Mouse (Mus musculus) embryonic facial prominence, embryonic 10.5 days (tissue): ENCODE results near the gene G3bp2. TPM values are rescaled to one million over a fixed set of nuclear protein-coding genes. Genes with fewer than 3 reads are reported as not detected.

Experiments
- DNase-seq: peaks from one replicate; pipeline ENCODE4 v3.0.0-alpha.2; 2017; ENCODE audit warnings: low spot score
- H3K27ac ChIP-seq: fragments of 300-500 bp; sonication (generic); replicated peaks from 2 replicates; pipeline ENCODE4 v1.5.1; 2016; ENCODE audit warnings: mild to moderate bottlenecking
- H3K27me3 ChIP-seq: fragments of 300-500 bp; sonication (generic); replicated peaks from 2 replicates; pipeline ENCODE4 v1.6.1; 2016; ENCODE audit warnings: low read depth, mild to moderate bottlenecking; ENCODE audit not compliant: poor library complexity, severe bottlenecking
- H3K36me3 ChIP-seq: fragments of 300-500 bp; sonication (generic); replicated peaks from 2 replicates; pipeline ENCODE4 v1.6.1; 2016; ENCODE audit warnings: mild to moderate bottlenecking, moderate library complexity
- H3K4me1 ChIP-seq: fragments of 300-500 bp; sonication (generic); 2 replicates; pipeline ENCODE4 v1.6.1; 2016
- H3K4me3 ChIP-seq: fragments of 300-500 bp; sonication (generic); 2 replicates; pipeline ENCODE4 v1.5.1; 2016; ENCODE audit warnings: mild to moderate bottlenecking, moderate library complexity
- H3K9me3 ChIP-seq: fragments of 300-500 bp; sonication (generic); 2 replicates; pipeline ENCODE4 v1.6.1; 2016; ENCODE audit warnings: mild to moderate bottlenecking
- WGBS: fragments of 180-500 bp; shearing (Covaris S2); methylation state at CpG from one replicate; pipeline ENCODE4 v1.1.7; 2016; 5-methylcytosine and 5-hydroxymethylcytosine counted together
- polyA plus RNA-seq: library from polyadenylated mRNA; unstranded; fragments of >200 nt; fragmentation: Nextera tagmentation; extraction: Ambion mirVana; gene quantifications from 2 replicates; pipeline ENCODE4 v1.2.1, GENCODE M21; 2016

Gene G3bp2
- polyA plus RNA-seq, 1 experiment from 2014 or later: 282 TPM

DNA sequence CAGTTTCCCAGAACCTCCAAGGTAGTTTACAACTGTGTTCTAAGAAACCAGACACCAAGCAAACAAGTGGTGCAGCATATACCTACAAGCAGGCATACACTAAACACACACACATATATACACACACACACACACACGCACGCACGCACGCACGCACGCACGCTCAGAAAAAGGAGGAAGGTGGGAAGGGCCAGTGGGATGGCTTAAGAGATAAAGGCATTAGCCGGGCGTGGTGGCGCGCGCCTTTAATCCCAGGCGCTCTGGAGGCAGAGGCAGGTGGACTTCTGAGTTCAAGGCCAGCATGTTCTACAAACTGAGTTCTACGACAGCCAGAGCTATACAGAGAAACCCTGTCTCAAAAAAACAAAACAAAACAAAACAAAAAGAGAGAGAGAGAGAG, 9.5 kb downstream of the G3bp2 start:
- H3K4me3 ChIP-seq: no peak overlapping the region
- 90% methylated on average over 14 of the region's 14 CpGs for WGBS
- peaks cover 3% of the 10 kb centered on the region; the same call in 1 of the 2 replicates for H3K4me1 ChIP-seq
- peaks cover 56% of the 10 kb centered on the region for H3K36me3 ChIP-seq
- H3K27ac ChIP-seq: no peak overlapping the region
- H3K9me3 ChIP-seq: no peaks in the 10 kb centered on the region
- H3K27me3 ChIP-seq: no peaks in the 10 kb centered on the region
- no peak for DNase-seq

DNA sequence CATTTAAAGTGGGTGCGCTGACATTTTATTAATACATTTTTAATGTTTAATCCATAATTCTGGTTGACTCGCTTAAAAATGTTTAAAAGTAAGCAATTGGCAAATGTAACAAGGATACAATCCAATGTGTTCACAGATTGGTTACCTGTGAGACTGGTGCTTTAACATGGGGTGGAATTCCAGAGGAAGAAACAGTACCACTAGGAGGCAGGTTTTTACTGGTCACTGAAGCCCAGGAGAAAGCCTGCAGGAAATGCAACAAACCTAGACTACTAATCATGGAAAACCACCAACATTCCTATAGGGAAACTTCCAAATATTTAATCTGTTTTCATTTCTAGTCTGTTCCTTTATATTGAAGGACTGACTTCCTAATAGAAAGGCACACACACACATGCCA, 20.3 kb downstream of the G3bp2 start:
- H3K36me3 ChIP-seq: peaks cover 97% of the 10 kb centered on the region
- 96% methylated on average over 2 of the region's 2 CpGs for WGBS

DNA sequence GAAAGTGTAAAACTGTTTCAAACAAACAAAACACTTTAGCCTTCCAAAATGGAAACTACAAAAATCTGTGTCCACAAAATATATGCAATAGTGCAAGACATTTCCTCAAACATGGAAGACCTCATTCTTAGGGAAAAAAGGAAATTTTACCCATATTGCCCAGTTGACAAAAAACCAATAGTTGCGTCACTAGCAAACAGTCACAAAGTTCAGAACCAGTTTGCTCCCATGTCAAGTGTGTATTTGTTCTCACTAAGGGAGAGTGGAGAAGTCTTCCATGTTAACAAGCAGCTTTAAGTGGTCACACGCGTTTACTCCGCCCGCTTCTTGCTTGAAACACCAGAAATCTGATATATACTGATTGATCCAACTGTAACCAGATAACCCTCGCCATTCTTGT, 30.7 kb downstream of the G3bp2 start:
- Histone ChIP-seq H3K4me3 (no peak overlapping the region), H3K4me1 (no peaks in the 10 kb centered on the region), H3K9me3 (no peaks in the 10 kb centered on the region), H3K36me3 (peaks cover 69% of the 10 kb centered on the region), H3K27ac (no peak overlapping the region), H3K27me3 (no peaks in the 10 kb centered on the region)
- 94% methylated on average over 6 of the region's 6 CpGs for WGBS
- no peak for DNase-seq

More for the DNA sequence above, 20.3 kb downstream of the G3bp2 start:
- no peak overlapping the region for H3K4me3 ChIP-seq
- no peaks in the 10 kb centered on the region for H3K27me3 ChIP-seq
- H3K27ac ChIP-seq: no peak overlapping the region
- no peak for DNase-seq
- no peaks in the 10 kb centered on the region for H3K9me3 ChIP-seq
- H3K4me1 ChIP-seq: no peaks in the 10 kb centered on the region

GRCm38 (mm10) chr5:92050419-92050818, 33.1 kb downstream of the G3bp2 start:
- Histone ChIP-seq H3K9me3 (no peaks in the 10 kb centered on the region), H3K4me3 (no peak overlapping the region), H3K36me3 (peaks cover 44% of the 10 kb centered on the region), H3K27ac (no peak overlapping the region), H3K27me3 (no peaks in the 10 kb centered on the region), H3K4me1 (no peaks in the 10 kb centered on the region)
- 86% methylated on average over 3 of the region's 3 CpGs for WGBS
- no peak for DNase-seq

DNA sequence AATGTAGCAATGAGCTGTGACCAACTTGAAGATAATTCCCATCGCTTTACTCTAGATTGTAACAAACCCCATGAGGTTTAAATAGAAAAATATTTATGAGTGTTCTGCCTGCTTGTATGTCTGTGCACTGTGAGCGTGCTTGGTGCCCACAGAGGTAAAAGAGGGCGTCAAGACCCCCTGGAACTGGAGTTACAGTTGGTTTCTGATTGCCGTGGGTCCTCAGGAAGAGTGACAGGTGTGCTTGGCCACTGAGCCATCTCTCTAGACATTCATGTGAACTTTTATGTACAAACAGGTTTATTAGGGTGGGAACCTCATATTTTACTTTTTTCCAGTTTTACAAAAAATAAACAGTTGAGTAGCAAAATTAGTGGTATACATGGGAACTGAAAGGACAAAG, 39.7 kb downstream of the G3bp2 start, which contains the start of gene Cdkl2:
Gene Cdkl2 (minus strand): TSS at position 101 of the 400 bp plus-strand sequence.
- no peak for DNase-seq
- 79% methylated on average over 4 of the region's 4 CpGs for WGBS
- Histone ChIP-seq H3K27me3 (peaks cover 41% of the 10 kb centered on the region), H3K9me3 (no peaks in the 10 kb centered on the region), H3K4me3 (peak within 1 kb of the TSS; percentile 83), H3K27ac (peak within 1 kb of the TSS; percentile 65), H3K36me3 (no peaks in the 10 kb centered on the region), H3K4me1 (peaks cover 12% of the 10 kb centered on the region)

DNA sequence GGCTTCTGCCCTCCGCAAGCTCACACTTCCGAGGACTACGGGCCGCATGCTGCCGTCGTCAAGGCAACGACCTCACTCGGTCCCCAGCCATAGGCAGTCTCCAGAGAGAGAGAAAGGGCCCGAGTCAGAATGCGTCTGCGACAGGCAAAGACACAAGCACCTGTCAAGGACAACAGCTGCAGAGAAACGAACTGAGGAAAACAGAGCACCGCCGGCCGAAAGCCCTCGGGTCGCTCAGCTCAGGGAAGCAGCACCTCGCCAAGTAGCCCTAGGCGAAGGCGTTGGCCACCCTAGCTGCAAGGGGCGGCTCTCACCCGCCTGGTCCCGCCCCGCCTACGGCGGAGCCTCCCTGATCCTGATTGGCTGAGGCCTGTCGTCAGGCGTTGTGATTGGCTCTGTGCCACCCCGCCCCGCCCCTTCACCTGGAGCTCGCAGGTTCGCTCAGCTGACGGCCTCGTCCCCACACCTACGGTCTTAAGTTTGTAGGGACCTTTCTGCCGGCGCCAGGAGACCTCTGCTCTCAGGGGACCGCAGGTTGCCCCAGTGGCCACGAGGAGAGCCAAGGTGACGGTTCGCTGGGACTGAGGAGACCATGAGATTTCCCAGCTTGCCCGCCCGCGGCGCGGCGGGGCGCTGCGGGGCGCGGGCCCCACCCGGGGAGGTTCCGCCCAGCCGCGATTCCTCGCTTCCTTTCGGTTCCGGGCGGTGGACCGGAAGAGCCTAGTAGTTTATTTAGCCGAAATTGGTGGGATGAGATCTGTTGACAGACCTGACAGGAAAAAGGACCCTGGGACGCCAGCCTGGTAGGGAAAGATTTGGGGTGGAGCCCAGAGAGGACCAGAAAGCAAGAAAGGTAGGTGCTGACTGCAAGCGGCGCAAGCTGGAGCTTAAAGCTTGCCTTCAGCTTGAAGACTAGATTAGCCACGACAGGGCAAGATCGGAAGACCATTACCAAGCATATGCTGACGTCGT, 40.9 kb downstream of the G3bp2 start:
- Histone ChIP-seq H3K9me3 (no peaks in the 10 kb centered on the region), H3K27me3 (peaks cover 41% of the 10 kb centered on the region), H3K4me1 (peaks cover 12% of the 10 kb centered on the region), H3K36me3 (no peaks in the 10 kb centered on the region), H3K27ac (peak overlapping the region; percentile 65), H3K4me3 (peak overlapping the region; percentile 83)
- DNase-seq: peak; percentile 91
- WGBS: under 1% methylated on average over 68 of the region's 68 CpGs

- H3K4me3 ChIP-seq: no peak overlapping the region
- no peak overlapping the region for H3K27ac ChIP-seq
- H3K9me3 ChIP-seq: no peaks in the 10 kb centered on the region
- H3K27me3 ChIP-seq: no peaks in the 10 kb centered on the region
- WGBS: 70% methylated on average over 2 of the region's 2 CpGs
- no peaks in the 10 kb centered on the region for H3K36me3 ChIP-seq
- H3K4me1 ChIP-seq: no peaks in the 10 kb centered on the region
- no peak for DNase-seq
Observed at GRCm38 (mm10) chr5:92019960-92020359, 63.6 kb downstream of the G3bp2 start.

GRCm38 (mm10) chr5:92011756-92012155, 71.8 kb downstream of the G3bp2 start:
- H3K4me1 ChIP-seq: no peaks in the 10 kb centered on the region
- H3K27ac ChIP-seq: no peak overlapping the region
- H3K27me3 ChIP-seq: no peaks in the 10 kb centered on the region
- H3K36me3 ChIP-seq: no peaks in the 10 kb centered on the region
- H3K9me3 ChIP-seq: no peaks in the 10 kb centered on the region
- H3K4me3 ChIP-seq: no peak overlapping the region
- DNase-seq: no peak
- 82% methylated on average over 7 of the region's 7 CpGs for WGBS

DNA sequence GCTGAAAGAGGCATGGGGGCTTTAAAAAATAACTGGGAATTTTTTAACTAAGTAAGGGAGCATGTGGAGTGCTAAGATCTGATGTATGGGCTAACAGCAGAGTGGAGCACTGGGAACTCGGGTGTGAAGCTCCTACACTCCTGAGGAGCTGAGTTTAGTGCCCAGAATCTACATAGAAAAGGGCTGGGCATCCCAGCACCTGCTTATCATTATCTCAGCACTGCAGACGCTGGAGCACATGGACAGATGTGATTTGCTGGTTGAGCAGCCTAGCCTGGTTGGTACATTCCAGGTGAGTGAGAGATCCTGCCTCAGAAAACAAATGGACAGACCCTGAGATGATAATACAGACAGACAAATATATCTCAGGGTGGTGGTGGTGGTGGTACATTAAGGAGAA, 73.7 kb downstream of the G3bp2 start:
- Histone ChIP-seq H3K27ac (no peak overlapping the region), H3K36me3 (no peaks in the 10 kb centered on the region), H3K27me3 (no peaks in the 10 kb centered on the region), H3K4me1 (no peaks in the 10 kb centered on the region), H3K9me3 (no peaks in the 10 kb centered on the region), H3K4me3 (no peak overlapping the region)
- 48% methylated on average over 2 of the region's 2 CpGs for WGBS
- no peak for DNase-seq

- no peaks in the 10 kb centered on the region for H3K4me1 ChIP-seq
- 70% methylated on average over 2 of the region's 2 CpGs for WGBS
- DNase-seq: peak; percentile 14
Observed at GRCm38 (mm10) chr5:92003011-92003410, 80.5 kb downstream of the G3bp2 start.

More at GRCm38 (mm10) chr5:92003011-92003410, 80.5 kb downstream of the G3bp2 start:
- Histone ChIP-seq H3K36me3 (no peaks in the 10 kb centered on the region), H3K27ac (no peak overlapping the region), H3K27me3 (no peaks in the 10 kb centered on the region), H3K4me3 (no peak overlapping the region), H3K9me3 (peaks cover 9% of the 10 kb centered on the region; the same call in 1 of the 2 replicates)

Other genes with a start within 250 kb of the G3bp2 start
- 55.8 and 55.9 TPM in 2 replicates for gene Rchy1, start 120.7 kb downstream of the G3bp2 start, polyA plus RNA-seq
- not detected in 2 replicates for gene Odaph, start 96.2 kb downstream of the G3bp2 start, polyA plus RNA-seq
- 0.35 and 0.88 TPM in 2 replicates for gene Cdkl2, start 39.8 kb downstream of the G3bp2 start, polyA plus RNA-seq
- gene Uso1, start 54.2 kb upstream of the G3bp2 start, polyA plus RNA-seq: 36.8 and 38.0 TPM in 2 replicates
- gene U90926, start 131.7 kb upstream of the G3bp2 start, polyA plus RNA-seq: not detected in 2 replicates
- 0.45 TPM in 1 of 2 replicates, not detected in the other for gene Ppef2, start 172.6 kb upstream of the G3bp2 start, polyA plus RNA-seq
- 1.9 and 3.2 TPM in 2 replicates for gene Naaa, start 194.5 kb upstream of the G3bp2 start, polyA plus RNA-seq
- gene Sdad1, start 226.8 kb upstream of the G3bp2 start, polyA plus RNA-seq: 53.2 and 55.9 TPM in 2 replicates
- gene Cxcl9, start 244.4 kb upstream of the G3bp2 start, polyA plus RNA-seq: not detected in 2 replicates
- gene Art3, start 248.1 kb upstream of the G3bp2 start, polyA plus RNA-seq: 1.4 and 1.6 TPM in 2 replicates